Mouse (Mus musculus) retina, postnatal 7 days (tissue): ENCODE data around the gene Gen1.

Source experiments
- DNase-seq: peaks from one replicate; pipeline ENCODE4 v3.0.0-alpha.2; 2012; ENCODE audit warnings: low read depth, low spot score

Gen1 gene

DNA sequence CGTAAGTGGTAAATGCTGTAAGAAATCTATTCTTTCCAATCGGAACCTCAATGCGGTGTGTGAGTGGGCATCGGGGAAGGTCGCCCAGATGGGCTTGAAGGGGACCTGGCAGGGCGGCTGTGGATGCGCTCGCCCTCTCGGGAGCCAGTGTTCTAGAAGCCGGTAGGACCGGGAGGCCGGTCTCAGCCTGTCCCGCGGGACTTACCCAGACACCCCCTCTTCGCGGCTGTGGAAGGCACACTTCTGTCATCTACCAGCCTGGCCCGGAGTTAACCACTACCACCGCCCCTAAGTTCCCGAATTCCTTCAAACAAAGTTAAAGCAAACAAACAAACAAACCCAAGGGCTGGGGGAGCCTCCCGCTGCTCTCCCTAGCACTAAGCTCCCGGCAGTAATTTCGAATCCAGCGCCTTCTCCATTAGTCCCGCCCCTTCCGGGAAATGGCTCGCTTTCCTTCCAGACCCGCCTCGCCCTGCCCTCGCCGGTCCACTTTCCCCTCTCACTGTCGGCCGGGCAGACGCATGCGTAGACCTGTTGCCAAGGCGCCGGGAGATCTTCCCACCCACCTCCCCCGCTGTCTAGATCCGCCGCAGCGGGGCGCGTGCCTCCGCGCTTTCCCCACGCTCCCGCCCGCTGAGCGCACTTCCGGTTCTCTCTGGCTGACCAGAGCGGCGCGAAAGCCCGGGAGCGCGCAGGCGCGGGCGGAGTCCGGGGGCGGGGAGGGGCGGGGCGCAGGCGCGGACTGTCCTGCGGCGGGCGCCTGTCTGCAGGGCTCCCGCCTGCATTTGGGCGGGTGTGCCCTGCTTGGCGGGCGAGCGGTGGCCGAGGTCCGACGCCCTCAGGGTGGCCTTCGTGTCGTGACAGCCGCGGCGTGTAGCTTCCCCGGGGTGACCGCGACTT is at the start of gene Gen1, which contains the start of gene Smc6:
Gene Gen1, minus strand, starts transcription at position 420 of the 900 bp plus-strand sequence.
Gene Smc6, plus strand, starts transcription at position 505 of the 900 bp plus-strand sequence.
- DNase-seq: peak; percentile 96

DNA sequence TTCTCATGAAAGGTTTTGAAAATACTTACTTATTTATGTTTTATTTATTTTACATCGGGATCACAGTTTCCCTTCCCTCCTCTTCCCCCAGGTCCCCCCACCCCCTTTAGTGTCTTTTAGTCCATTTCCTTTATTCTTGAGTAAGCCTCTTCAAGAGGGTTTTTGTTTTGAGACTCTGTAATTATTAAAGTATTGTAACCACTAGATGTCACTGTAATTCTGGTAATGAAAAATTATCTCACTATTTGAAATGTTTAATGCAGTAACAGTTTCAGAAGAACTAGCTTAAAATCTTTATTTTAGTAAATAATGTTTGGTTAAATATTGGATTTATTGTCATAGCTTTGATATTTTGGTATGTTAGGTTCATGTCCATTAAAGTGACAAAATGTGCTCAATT is 48.2 kb upstream of the Gen1 start:
- no peak for DNase-seq

DNA sequence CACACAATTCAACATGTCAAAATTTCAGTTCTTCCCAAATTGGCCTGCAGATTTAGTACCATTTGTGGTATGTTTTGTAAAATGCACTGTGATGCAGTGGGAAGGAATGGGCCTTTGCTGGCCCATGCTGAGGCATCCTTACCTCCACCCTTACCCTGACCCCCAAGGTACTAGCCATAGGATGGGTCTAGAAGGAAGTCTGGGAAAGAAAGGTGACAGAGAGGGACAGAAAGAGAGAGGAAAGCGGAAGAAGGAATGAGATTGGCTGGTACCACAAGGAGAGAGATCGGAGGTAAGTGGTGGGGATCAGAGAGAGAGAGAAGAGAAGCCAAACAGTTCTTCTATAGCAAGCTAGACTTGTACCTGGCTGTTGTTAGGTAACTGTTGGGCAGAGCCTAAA is 45.5 kb upstream of the Gen1 start:
- DNase-seq: no peak

DNA sequence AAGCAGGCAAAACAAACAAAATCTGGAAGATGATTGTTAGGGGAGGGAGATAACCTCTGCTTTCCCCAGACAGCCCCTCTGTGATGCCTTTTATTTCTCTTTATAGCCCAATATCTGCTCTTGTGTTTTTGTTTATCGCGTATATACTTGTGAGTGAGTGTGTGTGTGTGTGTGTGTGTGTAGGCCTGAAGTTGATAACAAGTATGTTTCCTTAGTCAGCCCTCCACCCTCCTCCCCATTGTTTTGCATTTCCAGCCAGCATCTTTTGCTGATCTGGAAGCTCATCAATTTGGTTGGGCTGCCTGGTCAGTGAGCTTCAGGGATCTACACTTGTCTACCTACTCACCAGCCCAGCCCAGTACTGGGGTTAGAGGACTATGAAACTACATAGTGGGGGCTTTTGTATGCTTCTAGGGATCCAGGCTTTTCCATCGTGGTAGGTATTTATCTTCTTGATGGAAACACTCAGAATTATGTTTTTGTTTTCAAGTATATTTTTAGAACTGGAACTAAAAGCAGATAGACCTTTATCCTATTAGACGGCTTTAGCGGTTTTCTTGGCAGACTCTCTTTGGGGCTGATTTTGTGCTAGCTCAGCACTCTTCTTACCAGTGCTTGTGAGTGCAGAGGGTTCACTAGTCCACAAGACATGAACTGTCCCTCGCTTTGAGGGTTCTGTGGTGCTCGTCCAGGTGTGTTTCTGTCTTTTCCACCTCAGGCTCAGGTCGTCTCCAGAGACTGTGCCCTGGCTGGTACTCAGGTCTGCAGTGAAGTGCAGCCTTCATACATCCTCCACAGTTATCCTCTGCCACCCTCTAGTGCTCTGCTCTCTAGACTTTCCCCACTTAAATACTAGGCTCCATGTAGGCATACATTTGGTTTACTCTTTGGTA is 41.4 kb upstream of the Gen1 start:
- DNase-seq: no peak

GRCm38 (mm10) chr12:11300858-11301257 is 35.3 kb upstream of the Gen1 start:
- no peak for DNase-seq

DNA sequence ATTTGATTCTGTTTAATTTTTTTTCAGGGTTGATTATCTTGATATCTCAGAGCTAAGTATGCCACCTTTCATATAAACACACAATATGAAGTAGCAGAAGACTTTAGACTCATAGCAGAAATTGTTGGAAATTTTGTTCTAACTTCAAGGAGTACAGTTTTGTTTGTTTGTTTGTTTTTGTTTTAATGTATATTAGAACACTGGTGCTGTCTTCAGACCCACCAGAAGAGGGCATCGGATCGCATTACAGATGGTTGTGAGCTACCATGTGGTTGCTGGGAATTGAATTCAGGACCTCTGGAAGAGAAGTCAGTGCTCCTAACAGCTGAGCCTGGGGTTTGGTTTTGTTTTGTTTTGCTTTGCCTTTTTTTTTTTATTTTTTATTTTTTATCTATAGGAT is 20.8 kb upstream of the Gen1 start:
- DNase-seq: no peak

DNA sequence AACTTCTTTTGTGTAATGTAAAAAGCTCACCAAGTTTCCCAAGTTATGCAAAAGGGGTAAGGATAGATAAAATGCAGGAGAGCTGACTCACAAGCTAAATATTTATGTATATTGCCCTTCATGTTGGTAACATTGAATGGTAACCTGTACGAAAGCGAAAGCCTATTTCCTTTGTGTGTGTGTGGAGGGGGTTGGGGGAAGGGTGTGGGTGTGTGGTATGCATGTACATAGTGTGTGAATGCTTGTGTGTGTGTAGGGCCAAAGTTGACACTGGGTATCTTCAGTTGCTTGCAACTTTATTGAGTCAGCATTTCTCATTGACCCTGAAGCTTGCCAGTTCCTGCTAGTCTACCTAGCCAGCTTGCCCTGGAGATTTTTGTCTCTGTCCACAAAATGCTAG is 16.0 kb upstream of the Gen1 start:
- DNase-seq: no peak

DNA sequence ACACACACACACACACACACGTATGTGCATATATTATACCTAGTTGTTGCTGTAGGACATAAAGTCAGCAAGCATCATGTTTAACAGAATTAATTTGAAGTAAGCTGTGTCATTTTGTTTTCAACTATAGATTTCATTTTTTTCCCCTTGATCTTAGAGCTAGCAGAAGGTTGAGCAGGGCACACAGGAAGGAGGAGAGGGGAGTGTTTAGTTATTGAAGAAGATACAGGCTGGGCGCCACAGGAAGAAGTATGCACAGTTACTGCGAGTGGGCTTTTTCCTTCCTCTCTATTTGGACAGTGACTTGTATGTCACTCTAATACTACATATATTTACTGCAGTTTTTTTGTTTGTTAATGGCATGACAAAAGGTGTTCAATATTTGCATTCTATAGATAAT is 14.3 kb upstream of the Gen1 start:
- no peak for DNase-seq

DNA sequence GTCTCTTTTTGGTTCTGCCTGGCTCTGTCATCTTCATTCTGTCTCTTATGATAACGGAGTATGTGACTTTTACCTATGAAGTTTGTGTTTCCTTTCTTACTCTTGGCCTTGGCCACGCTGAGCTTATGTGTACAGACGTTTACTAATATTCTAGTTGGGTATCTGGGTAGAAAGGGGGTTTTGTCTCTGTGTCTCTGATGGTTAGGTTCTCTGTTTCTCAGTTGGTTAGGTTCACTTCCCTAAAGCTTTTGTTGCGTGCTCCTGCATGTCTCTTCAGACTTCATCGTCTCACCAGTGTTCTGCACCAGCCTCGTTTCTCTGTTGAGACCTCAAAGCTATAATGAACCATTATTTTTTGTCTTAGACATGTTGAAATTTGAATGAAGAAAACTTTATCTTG is 11.6 kb upstream of the Gen1 start:
- DNase-seq: no peak

DNA sequence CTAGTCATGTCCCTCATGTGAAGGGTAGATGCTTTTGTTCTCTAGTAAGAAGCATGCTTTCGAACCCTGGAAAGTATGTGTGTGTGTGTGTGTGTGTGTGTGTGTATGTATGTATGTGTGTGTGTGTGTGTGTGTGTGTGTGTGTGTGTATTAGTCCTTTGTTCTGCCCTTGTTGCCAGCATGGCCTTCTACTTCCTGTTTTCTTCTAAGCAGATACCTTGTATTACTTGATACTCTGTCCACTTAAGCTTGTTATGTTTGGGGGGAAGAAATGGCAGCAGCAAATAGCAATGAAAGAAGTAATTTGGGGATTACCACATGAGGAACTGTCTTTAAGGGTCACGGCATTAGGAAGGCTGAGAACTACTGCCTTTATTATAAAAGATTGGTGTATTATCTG is 11.0 kb upstream of the Gen1 start:
- DNase-seq: no peak

- DNase-seq: no peak
Observed at GRCm38 (mm10) chr12:11273185-11273584, 7.6 kb upstream of the Gen1 start.

GRCm38 (mm10) chr12:11272568-11272967 is 7.0 kb upstream of the Gen1 start:
- DNase-seq: no peak

GRCm38 (mm10) chr12:11267030-11267429 is 1.4 kb upstream of the Gen1 start:
- no peak for DNase-seq

GRCm38 (mm10) chr12:11266282-11266985 is 833 bp upstream of the Gen1 start:
- no peak for DNase-seq

- no peak for DNase-seq
Observed at GRCm38 (mm10) chr12:11264895-11265294, 706 bp downstream of the Gen1 start.

- no peak for DNase-seq
Observed at GRCm38 (mm10) chr12:11250322-11250721, 15.3 kb downstream of the Gen1 start.

- no peak for DNase-seq
Observed at GRCm38 (mm10) chr12:11247460-11247859, 18.1 kb downstream of the Gen1 start.

- DNase-seq: no peak
Observed at GRCm38 (mm10) chr12:11235996-11236395, 29.6 kb downstream of the Gen1 start.

DNA sequence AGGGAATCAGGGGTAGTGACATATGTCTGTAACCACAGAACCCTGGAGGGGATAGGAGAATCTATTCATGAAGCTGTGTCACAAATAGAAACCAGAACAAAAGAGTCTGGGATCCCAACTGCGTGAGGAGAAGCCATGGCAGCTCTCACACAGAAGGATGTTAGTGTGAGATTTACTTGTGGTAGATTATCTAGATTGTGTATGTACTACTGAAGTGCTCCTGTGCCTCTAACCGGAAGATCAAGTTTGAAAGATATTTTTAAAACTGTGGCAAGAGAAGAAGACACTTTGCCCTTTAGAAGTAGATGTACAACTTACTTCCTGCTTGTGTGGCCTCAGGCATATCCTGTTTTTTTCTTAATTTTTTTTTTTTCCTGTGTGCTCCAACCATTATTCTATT is 35.3 kb downstream of the Gen1 start:
- DNase-seq: no peak

DNA sequence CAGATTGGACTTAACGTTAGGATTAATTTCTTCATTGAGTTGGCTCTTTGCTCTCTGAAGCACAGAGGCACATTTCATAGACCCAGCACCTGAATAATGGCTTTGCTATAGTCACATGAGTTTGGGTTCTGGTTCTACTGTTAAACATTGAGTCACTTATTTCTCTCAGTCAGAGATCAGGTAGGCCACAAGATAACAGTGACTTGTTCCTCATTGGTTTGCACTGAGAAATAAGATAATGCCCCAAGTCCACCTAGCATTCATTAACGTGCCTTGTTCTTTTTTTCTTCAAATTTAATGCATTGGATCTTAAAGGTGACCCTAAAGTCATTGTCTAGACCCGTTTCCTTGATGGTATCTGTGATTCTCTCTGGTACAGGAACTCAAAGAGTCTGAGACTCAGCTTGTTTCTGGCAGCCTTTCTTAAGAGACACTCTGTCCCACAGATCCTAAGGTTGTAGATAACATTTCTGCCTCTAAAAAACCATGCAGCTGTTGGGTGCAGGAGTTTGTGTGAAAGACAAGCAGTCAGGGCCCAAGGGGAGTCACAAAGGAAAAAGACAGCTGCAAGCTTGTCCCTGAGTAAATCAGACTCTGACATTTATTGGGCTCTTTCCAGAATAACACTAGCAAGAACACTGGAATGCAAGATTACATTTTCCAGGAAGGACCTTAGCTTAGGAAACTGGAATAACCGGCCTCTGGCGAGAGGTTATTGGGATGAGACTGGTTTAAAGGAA is 38.9 kb downstream of the Gen1 start:
- no peak for DNase-seq

- DNase-seq: no peak
Observed at GRCm38 (mm10) chr12:11226123-11226522, 39.5 kb downstream of the Gen1 start.
